Mouse (Mus musculus) adrenal gland, postnatal 10 days (tissue): Measurements from ENCODE around the gene Rpp14. TPM values are rescaled to one million over a fixed set of nuclear protein-coding genes. Genes with fewer than 3 reads are reported as not detected.
"Not testable (repeated sequence)": the region's sequence is repeated elsewhere in the genome, so short reads cannot be mapped to it uniquely, and the experiment has no call there.

ENCODE experiments used
- DNase-seq: peaks from one replicate; pipeline ENCODE4 v3.0.0; 2021; ENCODE audit warnings: mixed read lengths
- total RNA-seq, 2 experiments: library from RNA; stranded (reverse); gene quantifications; 2 replicates each; pipeline ENCODE4 v1.2.3; 2021

The Rpp14 gene
- total RNA-seq, 2 experiments from 2014 or later, result 31.6 to 37.2 TPM

- DNase-seq, result no peak
Observed at GRCm38 (mm10) chr14:8114756-8115155, 34.6 kb downstream of the Rpp14 start.

- DNase-seq, result no peak
Observed at GRCm38 (mm10) chr14:8115772-8116171, 35.6 kb downstream of the Rpp14 start.

GRCm38 (mm10) chr14:8117371-8117770 is 37.2 kb downstream of the Rpp14 start:
- DNase-seq, result no peak

GRCm38 (mm10) chr14:8119454-8119853 is 39.3 kb downstream of the Rpp14 start:
- DNase-seq, result no peak

GRCm38 (mm10) chr14:8119904-8120303 is 39.7 kb downstream of the Rpp14 start:
- no peak for DNase-seq

GRCm38 (mm10) chr14:8123141-8123540 is 43.0 kb downstream of the Rpp14 start:
- no peak for DNase-seq

- not testable (repeated sequence) for DNase-seq
Observed at GRCm38 (mm10) chr14:8123611-8124010, 43.4 kb downstream of the Rpp14 start.

GRCm38 (mm10) chr14:8124046-8124881 is 44.1 kb downstream of the Rpp14 start:
- no peak for DNase-seq

- DNase-seq, result no peak
Observed at GRCm38 (mm10) chr14:8127971-8128370, 47.8 kb downstream of the Rpp14 start.

- DNase-seq, result no peak
Observed at GRCm38 (mm10) chr14:8132789-8133188, 52.6 kb downstream of the Rpp14 start.

- DNase-seq, result no peak
Observed at GRCm38 (mm10) chr14:8134234-8134633, 54.1 kb downstream of the Rpp14 start.

GRCm38 (mm10) chr14:8135130-8135529 is 55.0 kb downstream of the Rpp14 start:
- no peak for DNase-seq

GRCm38 (mm10) chr14:8139724-8140710 is 59.9 kb downstream of the Rpp14 start:
- DNase-seq, result no peak

- no peak for DNase-seq
Observed at GRCm38 (mm10) chr14:8141131-8141530, 61.0 kb downstream of the Rpp14 start.

Other genes starting within 250 kb of the Rpp14 start
- not detected for gene Gm45521, start 123.1 kb upstream of the Rpp14 start, total RNA-seq
- gene Dnase1l3, start 85.8 kb upstream of the Rpp14 start, total RNA-seq, result 1 to 10 TPM; 4.2 to 7.8 TPM
- gene Abhd6, start 77.5 kb upstream of the Rpp14 start, total RNA-seq, result 10 to 100 TPM; 39.2 to 40.2 TPM
- 10 to 100 TPM; 32.3 to 40.9 TPM for gene Pxk, start 17.8 kb downstream of the Rpp14 start, total RNA-seq
- 100 to 1,000 TPM; 530 to 551 TPM for gene Pdhb, start 92.7 kb downstream of the Rpp14 start, total RNA-seq
- gene Kctd6, start 133.8 kb downstream of the Rpp14 start, total RNA-seq, result 10 to 100 TPM; 13.5 to 14.3 TPM
- 10 to 100 TPM; 16.0 to 37.1 TPM for gene Acox2, start 179.0 kb downstream of the Rpp14 start, total RNA-seq
- 1 to 10 TPM; 2.0 to 5.2 TPM for gene Fam107a, start 237.7 kb downstream of the Rpp14 start, total RNA-seq